Mouse (Mus musculus) embryonic facial prominence, embryonic 10.5 days (tissue): ENCODE measurements at regions not wholly inside any gene's neighbourhood (a gene's known extent, or its start where the extent isn't known, plus 50 kb on each side); places are given as distances from the start of the nearest gene placed in this dataset.
A peak's percentile ranks its signal among the peaks of the same experiment; 100 is the strongest.

Experiments used
- DNase-seq: peaks from one replicate; pipeline ENCODE4 v3.0.0-alpha.2; 2017; ENCODE audit warnings: low spot score
- H3K27ac ChIP-seq: fragments of 300-500 bp; sonication (generic); replicated peaks from 2 replicates; pipeline ENCODE4 v1.5.1; 2016; ENCODE audit warnings: mild to moderate bottlenecking
- H3K27me3 ChIP-seq: fragments of 300-500 bp; sonication (generic); replicated peaks from 2 replicates; pipeline ENCODE4 v1.6.1; 2016; ENCODE audit warnings: low read depth, mild to moderate bottlenecking; ENCODE audit not compliant: poor library complexity, severe bottlenecking
- H3K36me3 ChIP-seq: fragments of 300-500 bp; sonication (generic); replicated peaks from 2 replicates; pipeline ENCODE4 v1.6.1; 2016; ENCODE audit warnings: mild to moderate bottlenecking, moderate library complexity
- H3K4me1 ChIP-seq: fragments of 300-500 bp; sonication (generic); 2 replicates; pipeline ENCODE4 v1.6.1; 2016
- H3K4me3 ChIP-seq: fragments of 300-500 bp; sonication (generic); 2 replicates; pipeline ENCODE4 v1.5.1; 2016; ENCODE audit warnings: mild to moderate bottlenecking, moderate library complexity
- H3K9me3 ChIP-seq: fragments of 300-500 bp; sonication (generic); 2 replicates; pipeline ENCODE4 v1.6.1; 2016; ENCODE audit warnings: mild to moderate bottlenecking
- WGBS: fragments of 180-500 bp; shearing (Covaris S2); methylation state at CpG from one replicate; pipeline ENCODE4 v1.1.7; 2016; 5-methylcytosine and 5-hydroxymethylcytosine counted together

DNA sequence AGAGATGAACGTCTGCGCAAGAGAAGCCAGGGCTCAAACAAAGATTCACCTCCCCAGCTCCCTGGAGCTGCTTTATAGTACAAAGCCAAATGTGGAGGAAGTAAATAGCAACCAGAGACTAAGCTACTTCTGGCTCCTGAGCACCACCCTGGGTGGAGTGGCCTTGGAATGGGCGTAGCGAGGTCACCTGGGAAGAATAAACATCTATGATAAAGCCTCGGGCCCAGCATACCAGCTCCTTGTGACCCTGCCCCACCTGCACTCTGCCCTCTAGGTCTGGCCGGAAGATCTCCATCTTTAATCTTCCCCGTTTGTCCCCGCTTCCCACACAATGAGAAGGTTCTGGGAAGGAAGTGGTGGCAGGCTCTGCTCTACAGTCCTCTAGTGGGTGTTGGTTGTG is 61.0 kb upstream of the Ptpn3 start:
- Histone ChIP-seq H3K27ac (no peak overlapping the region), H3K4me1 (no peaks in the 10 kb centered on the region), H3K36me3 (no peaks in the 10 kb centered on the region), H3K4me3 (no peak overlapping the region), H3K9me3 (no peaks in the 10 kb centered on the region), H3K27me3 (no peaks in the 10 kb centered on the region)
- WGBS, result 77% methylated on average over 8 of the region's 8 CpGs
- DNase-seq, result no peak

DNA sequence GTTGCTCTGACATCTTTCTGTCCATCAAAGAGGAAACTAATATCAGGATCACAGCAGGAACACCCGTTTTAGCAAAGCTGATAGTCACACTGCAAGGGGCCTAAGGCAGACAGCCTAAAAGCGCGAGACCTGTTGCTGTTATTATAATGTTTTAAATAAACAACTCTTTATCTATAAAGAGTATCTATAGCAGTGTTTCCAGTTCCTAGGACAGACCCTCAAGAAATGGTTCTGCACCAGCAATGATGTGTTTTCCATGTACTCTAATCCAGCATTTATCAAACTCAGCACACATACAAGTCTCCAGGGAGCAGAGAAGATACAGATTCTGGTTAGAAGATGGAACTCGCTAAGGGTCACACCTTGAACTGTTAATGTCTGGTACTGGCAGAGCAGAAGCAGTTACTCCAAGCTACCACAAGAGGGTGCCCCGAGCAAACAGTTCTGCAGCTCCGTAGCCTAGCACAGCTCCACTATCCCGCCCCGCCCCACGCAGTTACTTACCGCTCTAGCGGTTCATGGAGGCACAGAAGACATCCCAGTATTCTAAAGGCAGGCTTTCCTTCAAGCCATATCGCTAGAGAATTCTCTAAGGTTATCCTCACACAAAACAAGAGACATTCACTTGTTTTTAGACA is 64.2 kb upstream of the Palm2 start:
- Histone ChIP-seq H3K9me3 (no peaks in the 10 kb centered on the region), H3K4me1 (no peaks in the 10 kb centered on the region), H3K27me3 (no peaks in the 10 kb centered on the region), H3K36me3 (no peaks in the 10 kb centered on the region), H3K4me3 (no peak overlapping the region), H3K27ac (no peak overlapping the region)
- WGBS, result 19% methylated on average over 12 of the region's 12 CpGs
- peak; percentile 84 for DNase-seq

DNA sequence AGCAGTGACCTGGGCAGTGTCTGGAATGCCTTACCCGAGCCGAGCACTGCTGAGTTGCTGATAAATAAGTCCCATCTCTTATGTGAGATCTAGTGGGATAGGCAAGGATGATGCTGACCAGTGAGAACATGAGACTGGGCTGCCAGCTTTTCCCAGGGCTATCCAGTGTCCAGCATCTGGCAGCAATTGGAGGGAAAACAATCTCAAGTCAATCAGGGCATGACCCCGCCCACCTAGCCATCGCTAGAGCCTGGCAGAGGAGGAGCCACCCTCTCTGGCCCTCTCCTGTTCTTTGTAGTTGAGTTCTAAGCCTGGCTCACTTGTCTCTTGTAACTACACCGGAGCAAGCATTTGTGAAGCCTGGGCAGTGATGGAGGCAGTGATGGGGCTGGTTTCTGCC is 56.2 kb upstream of the Palm2 start:
- WGBS, result 24% methylated on average over 5 of the region's 5 CpGs
- Histone ChIP-seq H3K4me3 (no peak overlapping the region), H3K9me3 (no peaks in the 10 kb centered on the region), H3K4me1 (peaks cover 39% of the 10 kb centered on the region), H3K36me3 (no peaks in the 10 kb centered on the region), H3K27me3 (no peaks in the 10 kb centered on the region), H3K27ac (peak overlapping the region; percentile 74)
- DNase-seq, result peak; percentile 90

DNA sequence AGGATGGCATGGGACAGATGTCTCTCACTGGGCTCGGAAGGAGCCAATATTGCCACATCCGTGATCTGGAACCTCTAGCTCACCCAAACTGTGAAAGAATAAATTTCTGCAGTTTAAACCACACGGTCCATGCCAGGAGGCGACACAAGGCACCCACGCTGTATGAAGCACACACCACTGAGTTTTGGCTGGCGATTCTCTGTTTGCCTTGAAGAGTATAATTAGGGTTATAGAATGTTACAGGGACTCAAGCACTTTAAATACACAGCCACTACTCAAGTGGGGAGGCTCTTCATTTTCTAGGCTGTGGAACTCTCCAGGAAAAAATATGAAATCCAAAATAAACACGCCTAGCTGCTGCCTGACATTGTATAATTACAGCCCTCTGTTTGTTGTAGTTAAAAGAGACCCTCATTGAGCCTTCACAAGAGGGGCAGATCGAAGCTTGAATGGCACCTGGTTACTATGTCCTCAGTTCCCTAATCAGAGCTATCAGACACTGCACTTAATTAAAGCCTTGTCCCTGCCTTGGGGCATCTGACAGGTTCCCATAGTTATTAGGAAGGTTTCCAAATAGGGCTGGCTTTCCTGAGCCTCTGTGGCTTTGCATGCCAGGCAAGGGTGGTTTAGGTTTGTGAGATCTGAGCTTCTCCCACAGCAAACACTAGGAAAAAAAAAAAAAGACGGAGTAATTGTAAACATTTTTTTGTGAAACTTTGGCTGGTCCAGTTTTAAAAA is 53.8 kb upstream of the Palm2 start:
- WGBS, result 75% methylated on average over 9 of the region's 9 CpGs
- Histone ChIP-seq H3K36me3 (no peaks in the 10 kb centered on the region), H3K27me3 (no peaks in the 10 kb centered on the region), H3K4me1 (peaks cover 39% of the 10 kb centered on the region), H3K9me3 (no peaks in the 10 kb centered on the region), H3K27ac (no peak overlapping the region), H3K4me3 (no peak overlapping the region)
- DNase-seq, result no peak

DNA sequence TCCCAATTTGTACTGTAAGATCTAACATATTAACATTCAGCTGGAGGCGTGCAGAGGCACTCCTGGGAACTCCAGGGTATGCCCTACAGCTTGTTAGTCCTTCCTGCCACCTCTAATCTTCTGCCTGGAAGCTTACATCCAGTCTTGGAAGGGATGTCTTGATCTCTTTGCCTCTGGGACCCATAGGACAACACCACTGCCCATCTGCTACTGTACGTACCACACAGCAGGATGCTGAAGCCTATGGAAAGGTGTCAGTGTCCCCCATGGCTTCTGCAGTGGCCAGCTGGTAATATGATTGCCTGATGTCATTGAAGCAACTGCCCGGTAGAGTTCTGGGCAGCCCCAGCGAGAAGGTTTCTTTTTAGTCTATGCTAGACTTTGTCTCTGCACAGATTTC is 52.7 kb upstream of the Palm2 start:
- Histone ChIP-seq H3K4me1 (peaks cover 39% of the 10 kb centered on the region), H3K27ac (no peak overlapping the region), H3K36me3 (no peaks in the 10 kb centered on the region), H3K27me3 (no peaks in the 10 kb centered on the region), H3K9me3 (no peaks in the 10 kb centered on the region), H3K4me3 (no peak overlapping the region)
- WGBS, result 81% methylated on average over 4 of the region's 4 CpGs
- DNase-seq, result no peak
